27 mouse cellular contexts compared by ENCODE assay signal in the genomic region with DNA sequence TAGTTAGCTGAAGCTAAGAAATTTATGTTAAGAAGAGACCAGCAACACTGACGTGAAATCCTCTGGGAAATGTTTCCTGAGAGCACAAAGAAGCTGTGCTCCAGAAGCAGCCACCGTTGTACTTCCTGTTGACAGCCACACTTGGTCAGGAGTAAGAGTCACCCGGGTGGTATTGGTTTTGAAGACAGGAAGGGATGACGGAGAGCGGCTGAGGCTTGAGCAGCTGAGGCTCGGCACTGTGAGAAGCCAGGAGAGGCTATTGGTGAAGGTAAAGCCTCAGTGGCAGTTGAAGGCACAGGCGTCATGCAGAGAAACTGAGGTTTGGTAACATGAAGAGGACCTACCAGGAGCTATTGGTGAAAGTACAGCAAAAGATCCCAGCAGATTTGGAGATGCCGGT. TPM values are rescaled to one million over a fixed set of nuclear protein-coding genes. Genes with fewer than 3 reads are reported as not detected.
DNase-seq lines count a peak whose midpoint lies in the region; ATAC-seq and TF ChIP-seq lines count a peak whose summit lies in the region.
"Had no signal": no experiment of that assay in that cellular context is flagged by ENCODE, and none has a peak within 500 bp of the region (broad histone marks: within the 10 kb centered on the region; RNA-seq: fewer than 3 reads in every experiment).

No protein-coding gene starts in this region.

- no peak for ATAC-seq in heart, postnatal 0 days (ENCODE audit: insufficient read depth, low read depth)
- peak; percentile 25; the same call in 1 of the 2 replicates for ATAC-seq in liver, postnatal 0 days
- ATAC-seq in liver, embryonic 12.5 days = no peak
- ATAC-seq: forebrain, embryonic 15.5 days; hindbrain, embryonic 16.5 days; intestine, postnatal 0 days; midbrain, embryonic 16.5 days had no signal

- DNase-seq in heart, postnatal 0 days (ENCODE audit: low spot score) = peak; percentile 23
- no peak for DNase-seq in heart, postnatal 10 days
- DNase-seq in liver, postnatal 0 days = no peak
- DNase-seq in T-cell, adult 2 months (ENCODE audit: low spot score) = peak; percentile 20
- DNase-seq in cerebellum, adult 8-10 months = no peak
- DNase-seq in heart, adult 18-20 months = no peak
- DNase-seq: adrenal gland, postnatal 10 days; cerebellum, adult 9-11 months; embryo, embryonic 11 days; gastrocnemius, postnatal 36 days; heart, postnatal 4 days; retina, postnatal 1 day; thymus, adult 2 months had no signal

- no peak overlapping the region for H3K4me3 ChIP-seq in heart, postnatal 0 days (ENCODE audit: low read depth, low read length)
- H3K4me3 ChIP-seq in liver, postnatal 0 days (ENCODE audit: low read depth, low read length) = no peak overlapping the region
- H3K4me3 ChIP-seq in liver, embryonic 12.5 days = no peak overlapping the region
- H3K4me3 ChIP-seq in megakaryocyte, embryonic 14.5 days (replicated peaks) = peak overlapping the region; percentile 76
- H3K4me3 ChIP-seq: forebrain, embryonic 15.5 days; heart, embryonic 13.5 days; lung, embryonic 15.5 days had no signal

- 37% methylated on average over 8 of the region's 8 CpGs for WGBS in heart, postnatal 0 days
- WGBS in liver, postnatal 0 days (ENCODE audit: insufficient replicate concordance) = 33% methylated on average over 8 of the region's 8 CpGs
- 28% methylated on average over 8 of the region's 8 CpGs for WGBS in liver, embryonic 12.5 days (ENCODE audit: insufficient replicate concordance)

- H3K9me3 ChIP-seq in heart, postnatal 0 days (replicated peaks; ENCODE audit: control insufficient read depth, low read length) = no peaks in the 10 kb centered on the region
- H3K9me3 ChIP-seq in liver, postnatal 0 days (ENCODE audit: low read length) = no peaks in the 10 kb centered on the region
- no peaks in the 10 kb centered on the region for H3K9me3 ChIP-seq in liver, embryonic 12.5 days (replicated peaks)
- H3K9me3 ChIP-seq in megakaryocyte, embryonic 14.5 days = no peaks in the 10 kb centered on the region
- H3K9me3 ChIP-seq: forebrain, embryonic 15.5 days; heart, embryonic 13.5 days; lung, embryonic 15.5 days had no signal

- intact Hi-C loops in heart, postnatal 10 days (cut with DNase I) = no loop called here

- H3K36me3 ChIP-seq in heart, postnatal 0 days (replicated peaks; ENCODE audit: control insufficient read depth, insufficient read depth, low read length) = no peaks in the 10 kb centered on the region
- H3K36me3 ChIP-seq in liver, postnatal 0 days (replicated peaks; ENCODE audit: insufficient read depth, low read length) = no peaks in the 10 kb centered on the region
- H3K36me3 ChIP-seq in liver, embryonic 12.5 days = no peaks in the 10 kb centered on the region
- no peaks in the 10 kb centered on the region for H3K36me3 ChIP-seq in megakaryocyte, embryonic 14.5 days (replicated peaks; ENCODE audit: low read length)
- H3K36me3 ChIP-seq: forebrain, embryonic 15.5 days; heart, embryonic 13.5 days; lung, embryonic 15.5 days had no signal

- no peak overlapping the region for H3K9ac ChIP-seq in heart, postnatal 0 days (replicated peaks; ENCODE audit: low read depth, low read length)
- H3K9ac ChIP-seq in liver, postnatal 0 days (replicated peaks) = no peak overlapping the region
- H3K9ac ChIP-seq in liver, embryonic 12.5 days = no peak overlapping the region
- H3K9ac ChIP-seq: forebrain, embryonic 15.5 days; heart, embryonic 13.5 days; lung, embryonic 15.5 days had no signal

- TF ChIP-seq EP300 in heart, postnatal 0 days (IDR thresholded peaks at IDR 0.05; ENCODE audit: low read depth) = no peak
- no peak for TF ChIP-seq EP300 in liver, postnatal 0 days (IDR thresholded peaks at IDR 0.05; ENCODE audit: low read depth)

- H3K27ac ChIP-seq in heart, postnatal 0 days (ENCODE audit: low read depth) = no peak overlapping the region
- no peak overlapping the region for H3K27ac ChIP-seq in liver, postnatal 0 days (ENCODE audit: low read depth)
- H3K27ac ChIP-seq in liver, embryonic 12.5 days = no peak overlapping the region
- H3K27ac ChIP-seq: forebrain, embryonic 15.5 days; heart, embryonic 13.5 days; lung, embryonic 15.5 days had no signal

- H3K4me2 ChIP-seq in heart, postnatal 0 days (ENCODE audit: low read depth, low read length) = no peak overlapping the region
- no peak overlapping the region for H3K4me2 ChIP-seq in liver, postnatal 0 days (ENCODE audit: low read depth, low read length)
- no peak overlapping the region for H3K4me2 ChIP-seq in liver, embryonic 12.5 days
- H3K4me2 ChIP-seq: forebrain, embryonic 15.5 days; heart, embryonic 13.5 days; liver, embryonic 11.5 days; lung, embryonic 15.5 days had no signal

- no peak for TF ChIP-seq CTCF in heart, postnatal 0 days (IDR thresholded peaks at IDR 0.05; ENCODE audit: low read depth)
- TF ChIP-seq CTCF in liver, postnatal 0 days (IDR thresholded peaks at IDR 0.05; ENCODE audit: low read depth) = no peak

- H3K4me1 ChIP-seq in heart, postnatal 0 days (ENCODE audit: control insufficient read depth, insufficient read depth) = no peaks in the 10 kb centered on the region
- H3K4me1 ChIP-seq in liver, postnatal 0 days (ENCODE audit: insufficient read depth) = no peaks in the 10 kb centered on the region
- no peaks in the 10 kb centered on the region for H3K4me1 ChIP-seq in liver, embryonic 12.5 days
- peaks cover 10% of the 10 kb centered on the region for H3K4me1 ChIP-seq in megakaryocyte, embryonic 14.5 days
- H3K4me1 ChIP-seq: forebrain, embryonic 15.5 days; heart, embryonic 13.5 days; lung, embryonic 15.5 days had no signal

- H3K27me3 ChIP-seq in heart, postnatal 0 days (ENCODE audit: control insufficient read depth, insufficient read depth, low read length) = no peaks in the 10 kb centered on the region
- no peaks in the 10 kb centered on the region for H3K27me3 ChIP-seq in liver, postnatal 0 days (ENCODE audit: insufficient read depth, low read length)
- no peaks in the 10 kb centered on the region for H3K27me3 ChIP-seq in liver, embryonic 12.5 days (replicated peaks)
- H3K27me3 ChIP-seq in megakaryocyte, embryonic 14.5 days (replicated peaks) = no peaks in the 10 kb centered on the region
- H3K27me3 ChIP-seq: forebrain, embryonic 15.5 days; heart, embryonic 13.5 days; lung, embryonic 15.5 days had no signal

RNA-seq across cellular contexts. Expression of gene Ythdc1, which starts 11.2 kb away (rescaled TPM):
- total RNA-seq in heart, postnatal 0 days (2014; rRNA removed; ENCODE audit: low replicate concordance) = 20.0 and 56.7 TPM in 2 replicates
- 16.9 and 18.7 TPM in 2 replicates for polyA plus RNA-seq in heart, postnatal 0 days (2015; fragmentation: Nextera tagmentation; extraction: Ambion mirVana)
- total RNA-seq in heart, postnatal 10 days (2021) = 10 to 100 TPM; 40.0 to 44.5 TPM
- polyA plus RNA-seq in liver, postnatal 0 days (2015; fragmentation: Nextera tagmentation; extraction: Ambion mirVana) = 12.5 and 13.0 TPM in 2 replicates
- polyA plus RNA-seq in liver, embryonic 12.5 days (2016; fragmentation: Nextera tagmentation; extraction: Ambion mirVana) = 23.2 and 23.9 TPM in 2 replicates
- polyA plus RNA-seq in megakaryocyte, embryonic 14.5 days (2012; ENCODE audit: insufficient read depth, low replicate concordance) = 5.4 and 12.6 TPM in 2 replicates
- 10 to 100 TPM; 29.8 to 30.7 TPM for total RNA-seq in heart, adult 18-20 months (2021)

RNA-seq across cellular contexts. Expression of gene Tmprss11e, which starts 47.2 kb away (rescaled TPM):
- total RNA-seq in heart, postnatal 0 days (2014; rRNA removed; ENCODE audit: low replicate concordance) = 0.08 TPM in 1 of 2 replicates, not detected in the other
- polyA plus RNA-seq in heart, postnatal 0 days (2015; fragmentation: Nextera tagmentation; extraction: Ambion mirVana) = not detected in 2 replicates
- total RNA-seq in heart, postnatal 10 days (2021) = not detected
- not detected in 2 replicates for polyA plus RNA-seq in liver, postnatal 0 days (2015; fragmentation: Nextera tagmentation; extraction: Ambion mirVana)
- not detected in 2 replicates for polyA plus RNA-seq in liver, embryonic 12.5 days (2016; fragmentation: Nextera tagmentation; extraction: Ambion mirVana)
- polyA plus RNA-seq in megakaryocyte, embryonic 14.5 days (2012; ENCODE audit: insufficient read depth, low replicate concordance) = not detected in 2 replicates
- not detected for total RNA-seq in heart, adult 18-20 months (2021)
- total RNA-seq: adrenal gland, postnatal 10 days; gastrocnemius, postnatal 36 days; heart, postnatal 4 days; layer of hippocampus, adult 8-10 months; left cerebral cortex, adult 8-10 months; megakaryocyte-erythroid progenitor cell, adult 5-6 weeks had no signal
- polyA plus RNA-seq: forebrain, embryonic 15.5 days; heart, embryonic 13.5 days; hindbrain, embryonic 16.5 days; intestine, postnatal 0 days; limb, embryonic 11.5 days; liver, embryonic 11.5 days; lung, embryonic 15.5 days; midbrain, embryonic 16.5 days; neural tube, embryonic 11.5 days; thymus, adult 2 months had no signal

Comparison
In these comparisons a context has a peak if more than half of its experiments do, and no peak if none do; other contexts are left out.
1. DNase-seq: peak in heart, postnatal 0 days (single experiment) and T-cell, adult 2 months (single experiment); none in heart, postnatal 10 days (0 of 2), liver, postnatal 0 days (single experiment), cerebellum, adult 8-10 months (single experiment) and heart, adult 18-20 months (0 of 2).